Mouse (Mus musculus) liver, embryonic 13.5 days (tissue): ENCODE measurements at regions not wholly inside any gene's neighbourhood (a gene's known extent, or its start where the extent isn't known, plus 50 kb on each side); places are given as distances from the start of the nearest gene placed in this dataset.

ENCODE experiments used
- ATAC-seq: fragments of 200-750 bp; cut with Nextera tagmentation; 2 replicates; pipeline ENCODE4 v1.8.0; 2017; ENCODE audit warnings: low read depth, mild to moderate bottlenecking, moderate number of reproducible peaks, moderate library complexity
- DNase-seq: peaks from one replicate; pipeline ENCODE4 v3.0.0; 2022
- H3K27ac ChIP-seq: fragments of 300-500 bp; sonication (generic); 2 replicates; pipeline ENCODE4 v1.5.1; 2015; ENCODE audit warnings: moderate library complexity, mild to moderate bottlenecking, inconsistent platforms
- H3K27me3 ChIP-seq: fragments of 300-500 bp; sonication (generic); 2 replicates; pipeline ENCODE4 v1.6.1; 2015; ENCODE audit warnings: mild to moderate bottlenecking, inconsistent platforms
- H3K36me3 ChIP-seq: fragments of 300-500 bp; sonication (generic); 2 replicates; pipeline ENCODE4 v1.6.1; 2015; ENCODE audit warnings: mild to moderate bottlenecking, inconsistent platforms
- H3K4me1 ChIP-seq: fragments of 300-500 bp; sonication (generic); replicated peaks from 2 replicates; pipeline ENCODE4 v1.6.1; 2015; ENCODE audit warnings: inconsistent platforms
- H3K4me2 ChIP-seq: fragments of 300-500 bp; sonication (generic); 2 replicates; pipeline ENCODE4 v1.6.1; 2015; ENCODE audit warnings: inconsistent platforms, mild to moderate bottlenecking, moderate library complexity
- H3K4me3 ChIP-seq: fragments of 300-500 bp; sonication (generic); replicated peaks from 2 replicates; pipeline ENCODE4 v1.5.1; 2015; ENCODE audit warnings: mild to moderate bottlenecking, inconsistent platforms
- H3K9ac ChIP-seq: fragments of 300-500 bp; sonication (generic); 2 replicates; pipeline ENCODE4 v1.6.1; 2015; ENCODE audit warnings: mild to moderate bottlenecking, inconsistent platforms
- H3K9me3 ChIP-seq: fragments of 300-500 bp; sonication (generic); replicated peaks from 2 replicates; pipeline ENCODE4 v1.6.1; 2016; ENCODE audit warnings: inconsistent platforms
- WGBS: fragments of 180-500 bp; shearing (Covaris S2); methylation state at CpG from one replicate; pipeline ENCODE4 v1.1.7; 2015; ENCODE audit not compliant: insufficient replicate concordance; 5-methylcytosine and 5-hydroxymethylcytosine counted together

DNA sequence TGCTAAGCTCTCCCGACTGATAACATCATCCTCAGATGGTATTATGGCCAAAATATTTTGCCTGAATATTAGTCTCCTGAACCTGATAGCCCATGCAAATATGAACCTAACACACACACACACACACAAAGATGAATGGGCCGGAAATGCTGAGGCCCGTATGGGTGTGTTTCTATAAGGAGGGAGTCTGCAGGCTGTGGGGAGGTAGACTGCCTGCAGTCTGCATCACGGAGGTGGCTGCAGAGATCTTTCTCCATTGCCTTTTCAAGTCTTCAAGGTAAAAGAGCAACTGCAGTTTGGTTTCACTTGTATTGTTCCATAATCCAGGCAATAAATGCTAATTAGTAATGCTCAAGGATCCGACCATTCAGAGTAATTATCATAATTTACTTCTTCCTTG, 424.3 kb upstream of the Ubash3b start:
- no peak for DNase-seq
- ATAC-seq = no peak
- H3K4me3 ChIP-seq = no peak overlapping the region
- no peak overlapping the region for H3K4me2 ChIP-seq
- no peaks in the 10 kb centered on the region for H3K4me1 ChIP-seq
- H3K36me3 ChIP-seq = no peaks in the 10 kb centered on the region
- peaks cover 9% of the 10 kb centered on the region for H3K27me3 ChIP-seq
- 58% methylated on average over 5 of the region's 5 CpGs for WGBS
- H3K27ac ChIP-seq = no peak overlapping the region
- H3K9me3 ChIP-seq = no peaks in the 10 kb centered on the region
- H3K9ac ChIP-seq = no peak overlapping the region

DNA sequence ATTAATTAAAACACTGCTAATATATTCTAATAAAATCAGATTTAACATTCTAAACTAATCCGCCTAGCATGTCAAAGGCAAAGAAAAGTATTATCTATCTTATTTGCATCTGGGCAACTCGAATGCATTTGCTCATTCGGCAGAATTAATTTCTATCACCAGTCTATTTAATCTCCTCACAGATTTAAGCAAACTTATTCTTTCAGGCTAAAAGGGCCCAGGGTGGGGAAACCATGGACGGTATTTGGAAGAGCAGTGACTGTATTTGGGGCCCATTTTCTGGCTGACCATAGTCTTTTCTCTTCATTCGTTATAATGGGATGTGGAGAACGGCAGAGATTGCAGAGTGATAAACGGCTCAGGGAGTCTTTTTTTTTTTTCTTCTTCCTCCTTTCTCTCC, 423.5 kb upstream of the Ubash3b start:
- H3K4me3 ChIP-seq = no peak overlapping the region
- 47% methylated on average over 7 of the region's 7 CpGs for WGBS

DNA sequence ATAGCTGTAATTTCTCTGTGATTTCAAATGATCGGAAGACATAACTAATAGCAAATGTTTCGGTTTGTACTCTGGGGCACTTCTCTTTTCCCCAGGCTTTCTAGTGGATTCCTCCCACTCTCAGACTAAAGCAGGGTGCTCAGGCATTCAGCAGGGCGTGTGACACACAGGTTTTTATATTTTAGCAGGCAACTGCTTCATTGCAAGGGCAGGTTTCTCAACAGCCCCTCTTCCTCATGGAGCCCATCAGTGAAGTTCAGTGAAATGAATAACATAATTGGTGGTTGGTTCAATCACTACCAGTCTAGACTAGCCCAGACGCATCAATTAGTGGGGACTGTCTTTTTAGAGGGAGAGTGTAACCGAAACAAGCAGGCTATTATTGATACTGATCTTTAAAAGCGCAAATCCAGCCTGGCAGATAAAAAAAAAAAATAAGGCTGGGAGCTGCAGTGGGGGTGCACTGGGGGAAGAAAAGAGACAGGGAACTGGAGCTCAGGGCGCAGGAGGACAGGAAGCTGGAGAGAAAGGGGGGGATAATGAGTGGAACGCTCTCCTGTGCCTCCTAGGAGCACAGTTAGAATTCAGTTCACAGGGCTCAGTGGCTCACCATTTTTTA, 422.3 kb upstream of the Ubash3b start:
- ATAC-seq = no peak
- peak overlapping the region; percentile 14 for H3K4me3 ChIP-seq
- H3K36me3 ChIP-seq = no peaks in the 10 kb centered on the region
- 37% methylated on average over 8 of the region's 8 CpGs for WGBS
- peaks cover 17% of the 10 kb centered on the region for H3K27me3 ChIP-seq
- H3K4me1 ChIP-seq = no peaks in the 10 kb centered on the region
- no peak overlapping the region; the same call in 1 of the 2 replicates for H3K27ac ChIP-seq
- H3K9me3 ChIP-seq = no peaks in the 10 kb centered on the region
- H3K9ac ChIP-seq = no peak overlapping the region
- DNase-seq = no peak
- H3K4me2 ChIP-seq = 0 out of 2 replicates have a peak overlapping the region, but pooled peaks have one; percentile 6

More for the DNA sequence above, 423.5 kb upstream of the Ubash3b start:
- H3K4me2 ChIP-seq = no peak overlapping the region
- H3K27me3 ChIP-seq = peaks cover 9% of the 10 kb centered on the region
- no peak overlapping the region for H3K9ac ChIP-seq
- ATAC-seq (no peak), DNase-seq (no peak)
- H3K27ac ChIP-seq = no peak overlapping the region
- no peaks in the 10 kb centered on the region for H3K4me1 ChIP-seq
- no peaks in the 10 kb centered on the region for H3K9me3 ChIP-seq
- H3K36me3 ChIP-seq = no peaks in the 10 kb centered on the region

DNA sequence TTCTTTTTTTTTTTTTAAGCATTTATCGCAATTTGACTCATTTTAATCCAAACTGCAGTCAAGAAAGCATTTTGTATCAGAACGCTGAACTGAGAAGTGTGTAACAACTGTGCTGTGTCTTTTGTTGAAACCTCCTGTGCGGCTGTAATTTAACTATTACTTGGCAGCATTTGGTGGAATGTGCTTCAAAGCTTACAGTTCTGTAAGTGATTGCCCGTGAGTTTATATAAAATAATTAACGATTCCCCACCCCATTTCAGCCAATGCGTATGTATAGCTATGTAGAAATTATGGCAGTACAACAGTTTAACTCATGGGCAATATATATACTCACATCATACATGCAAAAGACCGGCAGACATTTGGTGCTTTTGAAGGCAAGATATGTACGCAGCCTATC, 421.8 kb upstream of the Ubash3b start:
- Histone ChIP-seq H3K4me3 (peak overlapping the region; percentile 14), H3K4me2 (no peak overlapping the region), H3K9ac (no peak overlapping the region), H3K27ac (no peak overlapping the region), H3K36me3 (no peaks in the 10 kb centered on the region), H3K27me3 (peaks cover 19% of the 10 kb centered on the region), H3K4me1 (no peaks in the 10 kb centered on the region), H3K9me3 (no peaks in the 10 kb centered on the region)
- WGBS = 67% methylated on average over 8 of the region's 8 CpGs
- DNase-seq (no peak), ATAC-seq (no peak)

DNA sequence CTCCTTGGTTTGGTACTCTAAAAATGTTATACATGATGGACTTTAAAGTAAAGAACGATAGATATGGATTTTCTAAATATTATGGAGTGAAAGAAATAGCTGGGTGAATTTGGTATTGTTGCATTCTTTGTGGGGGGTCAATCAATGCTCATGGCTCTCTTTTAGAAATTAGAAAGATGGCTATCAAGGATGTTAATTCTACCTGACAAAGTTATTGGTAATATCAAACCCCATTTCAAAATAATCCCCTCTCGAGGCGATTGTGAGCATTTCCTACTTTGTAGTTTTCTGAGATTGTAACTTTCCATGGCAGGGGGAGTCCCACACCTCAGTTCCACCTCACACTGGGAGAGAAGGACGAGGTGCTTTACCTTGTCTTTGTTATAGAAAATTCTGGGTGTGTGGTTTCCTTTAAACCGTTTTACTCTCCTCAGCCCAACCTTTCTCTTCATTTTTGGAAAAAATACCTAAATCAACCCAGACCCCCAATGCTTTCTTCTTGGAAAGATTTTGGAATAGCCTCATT, 421.3 kb upstream of the Ubash3b start:
- H3K27ac ChIP-seq = no peak overlapping the region

DNA sequence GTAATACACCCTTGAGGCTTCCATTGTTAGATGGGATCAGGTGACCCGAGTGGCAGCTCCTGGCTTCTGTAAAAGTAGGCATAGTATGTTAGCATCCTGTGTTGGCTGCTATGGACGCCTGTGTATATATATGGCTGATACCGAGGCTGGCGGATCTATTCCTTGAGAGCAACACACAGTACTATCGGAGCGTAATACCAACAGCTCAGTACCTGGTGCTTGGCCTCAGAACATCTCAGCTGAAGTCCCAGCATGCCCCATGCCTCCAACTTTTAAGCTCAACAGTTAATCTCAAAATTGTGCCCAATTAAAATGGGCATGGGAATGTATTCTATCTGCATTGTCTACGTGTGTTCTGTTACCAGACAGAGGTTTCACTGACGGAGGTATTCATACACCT, 420.7 kb upstream of the Ubash3b start:
- Histone ChIP-seq H3K4me3 (peak overlapping the region; percentile 34), H3K4me2 (no peak overlapping the region), H3K27ac (no peak overlapping the region; the same call in 1 of the 2 replicates)

More for the DNA sequence above, 421.3 kb upstream of the Ubash3b start:
- Histone ChIP-seq H3K4me1 (no peaks in the 10 kb centered on the region), H3K27me3 (peaks cover 19% of the 10 kb centered on the region), H3K4me3 (0 out of 2 replicates have a peak overlapping the region, but pooled peaks have one; percentile 14), H3K9me3 (no peaks in the 10 kb centered on the region), H3K9ac (no peak overlapping the region), H3K4me2 (no peak overlapping the region), H3K36me3 (no peaks in the 10 kb centered on the region)
- 46% methylated on average over 5 of the region's 5 CpGs for WGBS
- no peak for ATAC-seq
- no peak for DNase-seq

DNA sequence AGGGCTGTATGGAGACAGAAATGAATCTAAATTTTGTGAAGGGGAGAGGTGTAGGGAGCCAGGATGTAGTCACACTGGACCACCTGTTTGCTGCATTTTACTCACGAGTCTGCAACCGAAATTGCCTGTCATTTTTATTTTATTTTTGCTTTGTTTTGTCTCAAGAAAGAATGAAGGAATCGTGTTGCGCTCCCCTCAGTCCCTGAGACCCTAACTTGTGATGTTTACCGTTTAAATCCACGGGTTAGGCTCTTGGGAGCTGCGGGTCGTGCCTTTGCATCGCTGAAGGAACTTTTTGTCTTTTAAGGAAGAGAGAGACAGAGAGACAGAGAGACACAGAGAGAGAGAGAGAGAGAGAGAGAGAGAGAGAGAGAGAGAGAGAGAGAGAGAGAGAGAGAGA, 420.2 kb upstream of the Ubash3b start:
- no peaks in the 10 kb centered on the region for H3K9me3 ChIP-seq
- 27% methylated on average over 9 of the region's 9 CpGs for WGBS
- ATAC-seq (no peak), DNase-seq (no peak)
- H3K36me3 ChIP-seq = no peaks in the 10 kb centered on the region
- no peak overlapping the region for H3K4me2 ChIP-seq
- peak overlapping the region; percentile 34 for H3K4me3 ChIP-seq
- H3K27me3 ChIP-seq = peaks cover 19% of the 10 kb centered on the region
- H3K27ac ChIP-seq = no peak overlapping the region
- no peaks in the 10 kb centered on the region for H3K4me1 ChIP-seq
- no peak overlapping the region for H3K9ac ChIP-seq

More for the DNA sequence above, 420.7 kb upstream of the Ubash3b start:
- H3K9me3 ChIP-seq = no peaks in the 10 kb centered on the region
- H3K36me3 ChIP-seq = no peaks in the 10 kb centered on the region
- WGBS = 52% methylated on average over 8 of the region's 8 CpGs
- H3K9ac ChIP-seq = no peak overlapping the region
- H3K4me1 ChIP-seq = no peaks in the 10 kb centered on the region
- DNase-seq (no peak), ATAC-seq (no peak)
- peaks cover 19% of the 10 kb centered on the region for H3K27me3 ChIP-seq

DNA sequence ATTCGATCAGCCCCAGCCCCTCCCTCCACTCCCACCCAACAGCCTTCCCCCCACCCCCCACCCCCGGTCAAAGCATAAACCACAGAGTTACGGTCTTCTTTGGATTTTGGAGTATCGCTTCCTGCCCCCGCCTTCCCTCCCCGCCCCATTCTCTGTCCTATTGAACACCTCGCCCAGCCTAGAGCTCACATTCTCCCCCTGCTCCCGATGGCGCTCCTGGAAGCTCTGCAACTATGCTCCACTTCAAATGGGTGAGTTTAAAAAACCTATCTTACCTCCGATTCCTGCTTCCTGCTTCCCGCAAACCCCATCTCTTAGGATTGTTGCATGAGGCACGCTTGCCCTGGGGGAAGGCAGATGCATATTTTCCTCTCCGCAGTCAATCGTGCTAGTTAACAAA, 419.7 kb upstream of the Ubash3b start:
- DNase-seq (no peak), ATAC-seq (no peak)
- Histone ChIP-seq H3K27me3 (peaks cover 19% of the 10 kb centered on the region), H3K4me3 (peak overlapping the region; percentile 34), H3K27ac (no peak overlapping the region), H3K4me2 (peak overlapping the region; percentile 49; the same call in 1 of the 2 replicates), H3K9me3 (no peaks in the 10 kb centered on the region), H3K9ac (no peak overlapping the region), H3K36me3 (no peaks in the 10 kb centered on the region), H3K4me1 (no peaks in the 10 kb centered on the region)
- 3% methylated on average over 14 of the region's 14 CpGs for WGBS

DNA sequence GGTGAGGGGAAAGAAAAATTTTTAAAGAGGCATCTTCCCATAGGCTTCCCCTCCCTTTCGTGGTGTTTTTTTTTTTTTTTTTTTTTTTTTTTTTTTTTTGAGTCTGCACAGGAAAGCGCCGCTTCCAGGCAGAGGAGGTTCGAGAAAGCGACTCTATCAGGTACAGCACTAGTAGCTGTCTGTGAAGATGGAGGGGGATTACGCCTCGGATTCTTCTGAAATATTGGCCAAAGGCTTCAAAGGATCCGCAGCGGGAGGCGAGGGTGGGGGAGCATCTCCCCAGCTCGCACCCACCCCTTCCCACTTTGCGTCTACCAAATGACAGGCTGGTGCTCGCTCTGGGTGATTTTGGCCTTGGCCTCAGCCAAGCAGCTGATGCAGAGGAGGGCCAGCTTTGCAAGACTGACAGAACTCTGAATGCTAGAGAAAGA, 419.1 kb upstream of the Ubash3b start:
- peak overlapping the region; percentile 34 for H3K4me3 ChIP-seq
- peak overlapping the region; percentile 49 for H3K4me2 ChIP-seq
- 3% methylated on average over 13 of the region's 13 CpGs for WGBS
- no peaks in the 10 kb centered on the region for H3K4me1 ChIP-seq
- H3K27me3 ChIP-seq = peaks cover 19% of the 10 kb centered on the region
- ATAC-seq = no peak
- DNase-seq = no peak
- H3K36me3 ChIP-seq = no peaks in the 10 kb centered on the region
- no peaks in the 10 kb centered on the region for H3K9me3 ChIP-seq
- H3K9ac ChIP-seq = peak overlapping the region; percentile 33; the same call in 1 of the 2 replicates
- no peak overlapping the region; the same call in 1 of the 2 replicates for H3K27ac ChIP-seq

DNA sequence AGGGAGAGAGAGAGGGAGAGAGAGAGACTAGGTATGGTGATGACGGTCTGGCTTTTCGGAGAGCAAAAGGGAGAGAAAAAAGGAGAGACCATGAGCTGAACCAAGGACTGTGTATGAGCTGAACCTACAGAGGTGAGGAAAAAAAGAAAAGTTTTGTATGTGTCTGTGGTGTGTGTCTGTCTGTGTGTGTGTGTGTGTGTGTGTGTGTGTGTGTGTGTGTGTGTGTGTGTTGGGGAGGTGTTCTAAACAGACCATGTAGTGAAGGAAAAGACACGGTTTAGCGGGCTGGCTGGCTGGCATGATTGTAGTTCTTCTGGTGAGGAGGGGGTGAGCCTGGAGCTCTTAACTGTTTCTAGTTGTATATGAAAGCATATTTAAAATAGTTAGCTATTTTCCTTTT, 418.6 kb upstream of the Ubash3b start:
- H3K4me1 ChIP-seq = no peaks in the 10 kb centered on the region
- H3K36me3 ChIP-seq = no peaks in the 10 kb centered on the region
- DNase-seq = no peak
- H3K4me2 ChIP-seq = no peak overlapping the region
- H3K9me3 ChIP-seq = no peaks in the 10 kb centered on the region
- H3K27ac ChIP-seq = no peak overlapping the region
- H3K9ac ChIP-seq = no peak overlapping the region; the same call in 1 of the 2 replicates
- no peak for ATAC-seq
- 26% methylated on average over 4 of the region's 4 CpGs for WGBS
- 0 out of 2 replicates have a peak overlapping the region, but pooled peaks have one; percentile 21 for H3K4me3 ChIP-seq
- H3K27me3 ChIP-seq = peaks cover 19% of the 10 kb centered on the region

DNA sequence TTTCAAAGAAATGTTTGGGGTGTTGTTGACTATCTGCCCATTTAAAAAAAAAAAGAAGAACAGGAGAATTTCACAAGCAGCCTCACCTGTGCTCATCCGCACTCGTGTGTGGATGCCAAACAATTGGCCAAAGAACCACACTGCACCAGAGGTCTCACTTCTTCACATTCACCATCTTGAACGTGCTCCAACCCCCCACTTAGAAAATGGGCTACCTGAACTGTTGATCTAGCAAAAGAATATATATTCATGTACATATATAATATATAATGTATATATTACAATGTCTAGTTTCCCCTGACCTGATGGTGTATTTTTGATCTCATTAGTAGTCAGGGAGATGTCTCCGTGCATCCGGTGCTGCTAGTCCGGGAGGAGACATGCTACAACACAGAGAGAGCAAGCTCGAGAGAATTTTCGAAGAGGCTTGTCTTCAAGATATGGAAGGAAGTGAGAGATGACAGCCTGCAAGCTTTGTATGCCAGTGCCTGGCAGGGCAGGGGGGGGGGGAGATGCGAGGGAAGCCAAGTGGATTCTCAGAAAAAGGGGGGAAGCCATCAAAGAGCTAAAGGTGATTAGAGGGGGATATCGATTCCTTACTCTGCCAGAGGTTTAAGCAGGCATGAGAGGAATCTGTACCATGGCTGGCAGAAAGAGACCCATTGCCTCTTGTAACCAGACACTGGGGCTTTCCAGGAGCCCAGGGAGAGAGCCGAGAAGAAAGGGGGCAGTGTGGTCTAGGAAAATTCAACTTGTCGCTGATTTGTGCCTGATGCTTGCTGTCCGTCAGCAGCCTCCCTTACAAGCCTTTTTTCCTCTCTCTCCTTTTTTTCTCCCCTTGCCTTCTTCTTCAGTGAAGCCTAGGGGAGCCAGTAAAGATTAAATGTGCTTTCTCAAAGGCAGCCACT, 417.9 kb upstream of the Ubash3b start:
- ATAC-seq (no peak), DNase-seq (no peak)
- Histone ChIP-seq H3K36me3 (no peaks in the 10 kb centered on the region), H3K9ac (no peak overlapping the region), H3K9me3 (no peaks in the 10 kb centered on the region), H3K27me3 (peaks cover 19% of the 10 kb centered on the region), H3K4me2 (no peak overlapping the region), H3K4me1 (no peaks in the 10 kb centered on the region), H3K27ac (no peak overlapping the region), H3K4me3 (0 out of 2 replicates have a peak overlapping the region, but pooled peaks have one; percentile 21)
- WGBS = 38% methylated on average over 13 of the region's 13 CpGs
